Mouse (Mus musculus): ENCODE measurements around the gene Otop2. TPM values are rescaled to one million over a fixed set of nuclear protein-coding genes. Genes with fewer than 3 reads are reported as not detected.

Otop2 gene
- total RNA-seq (2023): not detected

GRCm38 (mm10) chr11:115306863-115307262, at the start of gene Otop2:
Gene Otop2, plus strand, starts transcription at chr11:115307163.

GRCm38 (mm10) chr11:115267061-115267883, 39.7 kb upstream of the Otop2 start, which contains the start of gene Grin2c:
Gene Grin2c, minus strand, starts transcription at chr11:115267243.

GRCm38 (mm10) chr11:115276780-115277603, 30.0 kb upstream of the Otop2 start, which contains the start of gene Fdxr:
Gene Fdxr, minus strand, starts transcription at chr11:115277050.

GRCm38 (mm10) chr11:115297214-115297826, 9.6 kb upstream of the Otop2 start, which contains the start of gene Fads6:
Gene Fads6, minus strand, starts transcription at chr11:115297663.

GRCm38 (mm10) chr11:115321906-115322693, 15.1 kb downstream of the Otop2 start, which contains the start of gene Ush1g:
Gene Ush1g, minus strand, starts transcription at chr11:115322041.

GRCm38 (mm10) chr11:115334531-115334930, 27.6 kb downstream of the Otop2 start, which contains the start of gene Otop3:
Gene Otop3, plus strand, starts transcription at chr11:115334731.

GRCm38 (mm10) chr11:115367395-115367944, 60.5 kb downstream of the Otop2 start, which contains the start of gene Hid1:
Gene Hid1, minus strand, starts transcription at chr11:115367756.

Other genes with a start within 250 kb of the Otop2 start
- 1.6 TPM for gene Cd300e, start 245.0 kb upstream of the Otop2 start, total RNA-seq (2023)
- 26.8 TPM for gene Rab37, start 215.7 kb upstream of the Otop2 start, total RNA-seq (2023)
- 2.2 TPM for gene Cd300lf, start 173.2 kb upstream of the Otop2 start, total RNA-seq (2023)
- gene Slc9a3r1, start 143.8 kb upstream of the Otop2 start, total RNA-seq (2023): 151 TPM
- 11.2 TPM for gene Tmem104, start 119.7 kb upstream of the Otop2 start, total RNA-seq (2023)
- gene Nat9, start 119.3 kb upstream of the Otop2 start, total RNA-seq (2023): 11.8 TPM
- not detected for gene Grin2c, start 39.9 kb upstream of the Otop2 start, total RNA-seq (2023)
- gene Fdxr, start 30.1 kb upstream of the Otop2 start, total RNA-seq (2023): 17.1 TPM
- 1.1 TPM for gene Fads6, start 9.5 kb upstream of the Otop2 start, total RNA-seq (2023)
- gene Ush1g, start 14.9 kb downstream of the Otop2 start, total RNA-seq (2023): not detected
- gene Otop3, start 27.6 kb downstream of the Otop2 start, total RNA-seq (2023): not detected
- gene Hid1, start 60.6 kb downstream of the Otop2 start, total RNA-seq (2023): 28.6 TPM
- gene Cdr2l, start 74.8 kb downstream of the Otop2 start, total RNA-seq (2023): 0.82 TPM
- 76.4 TPM for gene Mrpl58, start 96.6 kb downstream of the Otop2 start, total RNA-seq (2023)
- gene Atp5h, start 112.8 kb downstream of the Otop2 start, total RNA-seq (2023): 215 TPM
- gene Kctd2, start 113.0 kb downstream of the Otop2 start, total RNA-seq (2023): 52.0 TPM
- not detected for gene Trim80, start 133.4 kb downstream of the Otop2 start, total RNA-seq (2023)
- 9.4 TPM for gene Slc16a5, start 155.3 kb downstream of the Otop2 start, total RNA-seq (2023)
- 34.7 TPM for gene Armc7, start 168.5 kb downstream of the Otop2 start, total RNA-seq (2023)
- 111 TPM for gene Nt5c, start 184.7 kb downstream of the Otop2 start, total RNA-seq (2023)
- gene Jpt1, start 207.2 kb downstream of the Otop2 start, total RNA-seq (2023): 171 TPM
- gene Sumo2, start 229.1 kb downstream of the Otop2 start, total RNA-seq (2023): 231 TPM